Mouse (Mus musculus) embryonic facial prominence, embryonic 11.5 days (tissue): Measurements from ENCODE around the gene Pcsk6. TPM values are rescaled to one million over a fixed set of nuclear protein-coding genes. Genes with fewer than 3 reads are reported as not detected.

Experiments
- ATAC-seq: fragments of 200-750 bp; cut with Nextera tagmentation; replicated peaks from 2 replicates; pipeline ENCODE4 v1.8.0; 2017; ENCODE audit warnings: low read depth; ENCODE audit not compliant: insufficient number of reproducible peaks, low FRiP score, low TSS enrichment
- DNase-seq: peaks from one replicate; pipeline ENCODE4 v3.0.0-alpha.2; 2015; ENCODE audit warnings: low spot score
- H3K27ac ChIP-seq: fragments of 300-500 bp; sonication (generic); replicated peaks from 2 replicates; pipeline ENCODE4 v1.5.1; 2014; ENCODE audit warnings: mild to moderate bottlenecking, low read depth, low read length, control low read depth
- H3K27me3 ChIP-seq: fragments of 300-500 bp; sonication (generic); 2 replicates; pipeline ENCODE4 v1.6.1; 2014; ENCODE audit warnings: mild to moderate bottlenecking, low read length, moderate library complexity, mixed read lengths; ENCODE audit not compliant: control insufficient read depth, insufficient read depth
- H3K36me3 ChIP-seq: fragments of 300-500 bp; sonication (generic); replicated peaks from 2 replicates; pipeline ENCODE4 v1.6.1; 2014; ENCODE audit warnings: low read depth, mild to moderate bottlenecking, low read length, moderate library complexity, mixed read lengths; ENCODE audit not compliant: control insufficient read depth, insufficient read depth
- H3K4me1 ChIP-seq: fragments of 300-500 bp; sonication (generic); 2 replicates; pipeline ENCODE4 v1.6.1; 2014; ENCODE audit warnings: low read length, mixed read lengths; ENCODE audit not compliant: control insufficient read depth, insufficient read depth
- H3K4me2 ChIP-seq: fragments of 300-500 bp; sonication (generic); 2 replicates; pipeline ENCODE4 v1.6.1; 2014; ENCODE audit warnings: low read depth, mild to moderate bottlenecking, control low read depth, low read length, moderate library complexity
- H3K4me3 ChIP-seq: fragments of 300-500 bp; sonication (generic); 2 replicates; pipeline ENCODE4 v1.5.1; 2014; ENCODE audit warnings: low read depth, low read length, control low read depth
- H3K9ac ChIP-seq: fragments of 300-500 bp; sonication (generic); replicated peaks from 2 replicates; pipeline ENCODE4 v1.6.1; 2014; ENCODE audit warnings: mild to moderate bottlenecking, control low read depth, low read length
- H3K9me3 ChIP-seq: fragments of 300-500 bp; sonication (generic); replicated peaks from 2 replicates; pipeline ENCODE4 v1.6.1; 2016; ENCODE audit warnings: mild to moderate bottlenecking, low read length, inconsistent platforms, mixed read lengths; ENCODE audit not compliant: control insufficient read depth
- WGBS: fragments of 180-500 bp; shearing (Covaris S2); extraction: QIAGEN DNeasy Blood & Tissue Kit; methylation state at CpG from one replicate; pipeline ENCODE4 v1.1.7; 2014; 5-methylcytosine and 5-hydroxymethylcytosine counted together
- polyA plus RNA-seq: library from polyadenylated mRNA; unstranded; fragments of >200 nt; fragmentation: Nextera tagmentation; extraction: Ambion mirVana; gene quantifications from 2 replicates; pipeline ENCODE4 v1.2.1, GENCODE M21; 2014

Pcsk6 gene
- polyA plus RNA-seq, 1 experiment from 2014 or later = 2.1 TPM

DNA sequence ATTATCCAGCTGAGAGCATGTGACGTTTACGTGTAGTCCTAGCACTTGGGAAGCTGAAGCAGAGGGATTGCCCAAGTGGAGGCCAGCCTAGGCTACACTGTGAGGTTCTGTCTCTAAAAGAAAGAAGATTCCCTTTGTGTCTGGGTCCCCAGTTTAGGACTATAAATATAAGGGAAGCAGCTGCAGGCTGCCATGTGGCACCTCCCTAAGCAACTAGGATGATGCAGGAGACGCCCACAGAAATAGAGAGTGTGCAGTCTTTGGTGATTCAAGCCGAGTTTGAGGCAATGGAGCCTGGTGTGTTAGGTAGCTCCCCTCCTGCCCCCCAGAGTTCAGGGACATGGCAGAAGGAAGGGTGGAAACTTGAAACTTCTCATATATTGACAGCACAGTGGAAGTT, 226.1 kb downstream of the Pcsk6 start:
- Histone ChIP-seq H3K4me2 (no peak overlapping the region), H3K9me3 (no peaks in the 10 kb centered on the region), H3K27ac (no peak overlapping the region), H3K9ac (no peak overlapping the region), H3K4me1 (no peaks in the 10 kb centered on the region), H3K27me3 (no peaks in the 10 kb centered on the region), H3K4me3 (no peak overlapping the region), H3K36me3 (peaks cover 11% of the 10 kb centered on the region)
- ATAC-seq (no peak), DNase-seq (no peak)
- WGBS = 91% methylated on average over 4 of the region's 4 CpGs

DNA sequence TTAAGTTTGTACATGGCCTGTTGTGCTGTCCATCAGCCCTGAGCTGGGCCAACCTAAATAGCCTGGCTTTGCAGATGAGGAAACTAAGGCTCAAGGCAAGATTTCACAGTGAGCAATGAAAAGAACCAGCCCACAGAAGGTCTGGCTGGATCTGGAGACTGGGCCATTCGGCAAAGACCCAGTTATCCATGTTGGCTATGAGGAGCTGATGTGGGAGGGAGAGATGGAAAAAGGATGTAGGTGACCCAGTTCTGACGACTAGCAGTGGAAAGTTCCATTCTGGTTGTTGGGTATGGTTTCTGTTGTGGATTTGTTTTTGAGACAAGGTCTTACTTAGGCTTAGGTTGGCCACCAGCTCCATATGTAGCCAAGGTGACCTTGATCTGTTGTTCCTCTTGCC, 226.5 kb downstream of the Pcsk6 start:
- H3K27ac ChIP-seq = no peak overlapping the region
- H3K4me2 ChIP-seq = no peak overlapping the region
- 88% methylated on average over 2 of the region's 2 CpGs for WGBS
- H3K9ac ChIP-seq = no peak overlapping the region
- ATAC-seq (no peak), DNase-seq (no peak)
- H3K9me3 ChIP-seq = no peaks in the 10 kb centered on the region
- H3K36me3 ChIP-seq = peaks cover 11% of the 10 kb centered on the region
- no peaks in the 10 kb centered on the region for H3K27me3 ChIP-seq
- H3K4me1 ChIP-seq = no peaks in the 10 kb centered on the region
- H3K4me3 ChIP-seq = no peak overlapping the region

DNA sequence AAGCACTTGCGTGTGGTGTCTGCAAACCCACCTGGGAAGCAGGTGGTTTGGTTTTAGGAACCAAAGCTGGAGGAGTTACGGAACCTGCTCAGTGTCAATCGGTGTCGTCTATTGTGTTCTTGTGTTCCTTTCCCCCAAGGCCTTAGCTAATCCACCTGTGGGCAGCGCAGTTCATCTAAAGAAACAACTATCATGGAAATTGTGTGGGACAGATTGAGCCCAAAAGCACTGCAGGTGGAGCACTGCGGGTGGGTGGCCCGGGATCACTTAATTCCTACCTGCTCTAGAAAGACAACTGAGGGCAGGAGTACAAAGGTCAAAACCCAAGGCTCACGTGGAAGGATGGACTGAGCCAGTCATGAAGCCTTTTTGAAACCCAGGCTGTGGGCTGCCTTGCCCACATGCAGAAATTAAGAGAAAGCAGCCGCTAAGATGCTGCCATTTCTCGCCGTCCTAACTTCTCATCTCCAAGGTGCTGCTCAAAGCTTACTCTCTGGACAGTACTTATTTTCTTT, 229.2 kb downstream of the Pcsk6 start:
- no peak overlapping the region for H3K27ac ChIP-seq
- H3K27me3 ChIP-seq = no peaks in the 10 kb centered on the region
- H3K9ac ChIP-seq = no peak overlapping the region
- ATAC-seq (no peak), DNase-seq (no peak)
- peaks cover 9% of the 10 kb centered on the region for H3K36me3 ChIP-seq
- H3K4me2 ChIP-seq = no peak overlapping the region
- no peaks in the 10 kb centered on the region for H3K4me1 ChIP-seq
- 73% methylated on average over 11 of the region's 11 CpGs for WGBS
- no peaks in the 10 kb centered on the region for H3K9me3 ChIP-seq
- no peak overlapping the region for H3K4me3 ChIP-seq

DNA sequence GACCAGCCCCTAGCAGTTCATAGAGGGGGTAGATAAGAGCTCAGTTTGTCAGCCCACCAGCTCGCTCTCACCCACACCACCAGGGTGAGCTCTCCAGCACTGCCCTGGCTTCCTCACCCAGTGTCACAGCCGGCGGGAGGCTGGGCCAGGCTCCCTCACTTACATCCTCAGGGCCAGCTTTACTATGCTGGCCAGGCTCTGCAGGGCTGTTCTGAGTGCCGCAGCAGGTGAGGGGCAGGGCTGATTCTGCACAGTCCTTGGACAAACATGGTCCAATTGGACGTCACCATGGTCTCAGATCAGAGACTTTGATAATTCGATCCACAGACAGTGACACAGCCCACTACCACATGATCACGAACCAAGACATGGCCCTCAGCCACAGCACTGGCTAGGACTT, 230.0 kb downstream of the Pcsk6 start:
- DNase-seq = no peak
- ATAC-seq = no peak
- H3K27ac ChIP-seq = no peak overlapping the region
- peaks cover 9% of the 10 kb centered on the region for H3K36me3 ChIP-seq
- no peak overlapping the region for H3K9ac ChIP-seq
- H3K4me1 ChIP-seq = no peaks in the 10 kb centered on the region
- no peaks in the 10 kb centered on the region for H3K9me3 ChIP-seq
- no peak overlapping the region for H3K4me2 ChIP-seq
- H3K4me3 ChIP-seq = no peak overlapping the region
- no peaks in the 10 kb centered on the region for H3K27me3 ChIP-seq
- 88% methylated on average over 7 of the region's 7 CpGs for WGBS

GRCm38 (mm10) chr7:66092656-66093055, 231.1 kb downstream of the Pcsk6 start:
- Histone ChIP-seq H3K4me1 (no peaks in the 10 kb centered on the region), H3K4me2 (no peak overlapping the region), H3K27me3 (no peaks in the 10 kb centered on the region), H3K9me3 (no peaks in the 10 kb centered on the region), H3K4me3 (no peak overlapping the region), H3K9ac (no peak overlapping the region), H3K27ac (no peak overlapping the region), H3K36me3 (peaks cover 9% of the 10 kb centered on the region)
- DNase-seq = no peak
- ATAC-seq = no peak
- WGBS = 90% methylated on average over 8 of the region's 8 CpGs

DNA sequence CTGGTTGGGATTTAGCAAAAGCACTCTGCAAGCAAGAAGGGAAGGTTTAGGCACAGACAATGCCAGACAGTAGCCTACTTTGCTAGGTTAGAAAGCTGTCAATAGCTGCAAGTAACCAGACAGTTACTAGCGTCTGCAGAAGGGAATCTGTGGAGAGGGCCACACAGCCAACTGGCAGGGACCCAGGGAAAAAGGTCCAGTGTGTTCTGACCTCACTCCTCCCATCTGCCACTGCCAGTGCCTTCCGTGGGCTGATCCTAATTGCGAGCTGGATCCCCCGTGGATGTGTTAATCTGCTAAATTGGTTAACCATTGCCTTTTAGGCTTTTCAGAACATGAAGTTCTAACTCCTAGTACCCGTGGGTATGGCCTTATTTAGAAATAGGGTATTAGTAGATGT, 232.6 kb downstream of the Pcsk6 start:
- no peak for ATAC-seq
- WGBS = 78% methylated on average over 5 of the region's 5 CpGs
- no peaks in the 10 kb centered on the region for H3K9me3 ChIP-seq
- H3K4me3 ChIP-seq = no peak overlapping the region
- no peaks in the 10 kb centered on the region for H3K27me3 ChIP-seq
- no peak for DNase-seq
- peaks cover 9% of the 10 kb centered on the region for H3K36me3 ChIP-seq
- H3K4me1 ChIP-seq = no peaks in the 10 kb centered on the region
- no peak overlapping the region for H3K27ac ChIP-seq
- H3K4me2 ChIP-seq = no peak overlapping the region
- H3K9ac ChIP-seq = no peak overlapping the region

DNA sequence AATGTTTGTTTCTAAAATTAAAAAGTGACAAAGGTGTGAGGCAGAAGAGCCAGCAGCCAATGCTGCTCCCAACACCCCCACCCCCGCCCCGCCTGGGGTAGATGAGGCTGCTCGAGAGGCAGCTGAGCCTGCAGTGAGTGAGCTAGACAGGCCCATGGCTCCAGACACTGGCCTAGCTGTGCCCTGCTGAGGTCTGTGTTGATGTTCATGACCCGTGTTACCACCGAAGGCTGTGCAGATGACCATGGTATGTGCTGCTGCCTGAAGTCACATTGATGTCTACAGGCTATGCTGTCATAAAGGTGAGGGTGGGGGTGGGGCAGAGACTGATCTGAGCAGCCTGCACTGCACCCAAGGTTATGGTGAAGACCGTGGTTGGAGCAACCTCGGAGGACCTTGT, 237.3 kb downstream of the Pcsk6 start:
- no peaks in the 10 kb centered on the region for H3K36me3 ChIP-seq
- H3K9ac ChIP-seq = no peak overlapping the region
- ATAC-seq (no peak), DNase-seq (no peak)
- H3K27me3 ChIP-seq = no peaks in the 10 kb centered on the region
- no peak overlapping the region for H3K27ac ChIP-seq
- H3K4me2 ChIP-seq = no peak overlapping the region
- WGBS = 84% methylated on average over 7 of the region's 7 CpGs
- H3K4me3 ChIP-seq = no peak overlapping the region
- H3K4me1 ChIP-seq = no peaks in the 10 kb centered on the region
- H3K9me3 ChIP-seq = no peaks in the 10 kb centered on the region
